26 mouse cellular contexts compared by ENCODE assay signal in genomic region chr4:126605751-126606150, GRCm38 (mm10). TPM values are rescaled to one million over a fixed set of nuclear protein-coding genes. Genes with fewer than 3 reads are reported as not detected.
A peak's percentile ranks its signal among the peaks of the same experiment; 100 is the strongest.
DNase-seq lines count a peak whose midpoint lies in the region; ATAC-seq and TF ChIP-seq lines count a peak whose summit lies in the region.
"Had no signal": no experiment of that assay in that cellular context is flagged by ENCODE, and none has a peak within 500 bp of the region (broad histone marks: within the 10 kb centered on the region; RNA-seq: fewer than 3 reads in every experiment).

No protein-coding gene starts in this region.

- peaks cover 4% of the 10 kb centered on the region; the same call in 1 of the 2 replicates for H3K4me1 ChIP-seq in heart, embryonic 11.5 days (ENCODE audit: control insufficient read depth, insufficient read depth, low read length)
- H3K4me1 ChIP-seq in cerebellum, adult 2 months (ENCODE audit: control insufficient read depth, insufficient read depth, low read length): peaks cover 5% of the 10 kb centered on the region; the same call in 1 of the 2 replicates

- no peak for ATAC-seq in heart, embryonic 11.5 days (replicated peaks; ENCODE audit: insufficient number of reproducible peaks, low FRiP score, low TSS enrichment)
- ATAC-seq: activated CD4-positive, CD25-positive, alpha-beta regulatory T cell, adult 4 months; CD4-positive, CD25-positive, alpha-beta regulatory T cell, adult 4 months; forebrain, embryonic 13.5 days; forebrain, embryonic 15.5 days; forebrain, postnatal 0 days; Patski had no signal

- no peak for TF ChIP-seq CTCF in cerebellum, adult 2 months (IDR thresholded peaks at IDR 0.05; ENCODE audit: borderline replicate concordance, insufficient read depth, low read depth, low read length)

- no peaks in the 10 kb centered on the region for H3K36me3 ChIP-seq in heart, embryonic 11.5 days (ENCODE audit: control insufficient read depth, insufficient read depth, low read length)
- H3K36me3 ChIP-seq: embryonic facial prominence, embryonic 13.5 days; embryonic facial prominence, embryonic 15.5 days; forebrain, embryonic 15.5 days; G1E had no signal

- no peaks in the 10 kb centered on the region for H3K9me3 ChIP-seq in heart, embryonic 11.5 days (replicated peaks; ENCODE audit: control insufficient read depth, low read length)
- H3K9me3 ChIP-seq: embryonic facial prominence, embryonic 13.5 days; embryonic facial prominence, embryonic 15.5 days; forebrain, embryonic 13.5 days; forebrain, embryonic 15.5 days; G1E had no signal

- H3K4me2 ChIP-seq in heart, embryonic 11.5 days: no peak overlapping the region
- H3K4me2 ChIP-seq: embryonic facial prominence, embryonic 13.5 days; embryonic facial prominence, embryonic 15.5 days; forebrain, embryonic 13.5 days; forebrain, embryonic 15.5 days had no signal

- H3K27ac ChIP-seq in heart, embryonic 11.5 days (ENCODE audit: low read depth, low read length): no peak overlapping the region
- no peak overlapping the region for H3K27ac ChIP-seq in cerebellum, adult 2 months (ENCODE audit: insufficient read depth, low read length)
- H3K27ac ChIP-seq: embryonic facial prominence, embryonic 13.5 days; embryonic facial prominence, embryonic 15.5 days; forebrain, embryonic 13.5 days; forebrain, embryonic 15.5 days had no signal

- no peak overlapping the region for H3K4me3 ChIP-seq in heart, embryonic 11.5 days (ENCODE audit: low read depth, low read length)
- no peak overlapping the region for H3K4me3 ChIP-seq in cerebellum, adult 2 months (replicated peaks; ENCODE audit: insufficient read depth, low read depth, low read length)
- H3K4me3 ChIP-seq: embryonic facial prominence, embryonic 13.5 days; embryonic facial prominence, embryonic 15.5 days; erythroblast, embryonic 14.5 days; forebrain, embryonic 13.5 days; forebrain, embryonic 15.5 days had no signal

- no peak for TF ChIP-seq POLR2A in cerebellum, adult 2 months (IDR thresholded peaks at IDR 0.05; ENCODE audit: borderline replicate concordance, insufficient read depth, low read length)

- 73% methylated on average over 4 of the region's 4 CpGs for WGBS in heart, embryonic 11.5 days (ENCODE audit: insufficient replicate concordance)
- WGBS in cerebellum, adult 2 months: 83% methylated on average over 4 of the region's 4 CpGs

- no peaks in the 10 kb centered on the region for H3K27me3 ChIP-seq in heart, embryonic 11.5 days (ENCODE audit: control insufficient read depth, insufficient read depth, low read length)
- no peaks in the 10 kb centered on the region for H3K27me3 ChIP-seq in cerebellum, adult 2 months (ENCODE audit: control insufficient read depth, insufficient read depth, low read length)
- H3K27me3 ChIP-seq: CH12.LX; embryonic facial prominence, embryonic 13.5 days; embryonic facial prominence, embryonic 15.5 days; Patski had no signal

- 0 out of 2 replicates have a peak overlapping the region, but pooled peaks have one; percentile 5 for H3K9ac ChIP-seq in heart, embryonic 11.5 days (ENCODE audit: low read depth, low read length)
- H3K9ac ChIP-seq: embryonic facial prominence, embryonic 13.5 days; embryonic facial prominence, embryonic 15.5 days; forebrain, embryonic 13.5 days; forebrain, embryonic 15.5 days; forebrain, postnatal 0 days had no signal

- DNase-seq in heart, adult 8-10 months (ENCODE audit: low spot score): no peak
- peak; percentile 28 for DNase-seq in thymus, postnatal 4 days
- no peak for DNase-seq in thymus, adult 18-20 months
- no peak for DNase-seq in cerebellum, adult 2 months
- DNase-seq: adrenal gland, adult 8-10 months; adrenal gland, postnatal 14 days; adrenal gland, postnatal 36 days; B cell, adult 2 months; cerebellum, adult 11-12 months; cerebellum, adult 8-10 months; cerebellum, adult 9-11 months; cerebellum, postnatal 14 days; cerebellum, postnatal 36 days; embryo, embryonic 11 days; forebrain, postnatal 0 days had no signal

RNA-seq across cellular contexts. Expression of gene 5730409E04Rik, which starts 3.9 kb away (rescaled TPM):
- polyA plus RNA-seq in heart, embryonic 11.5 days (2014; fragmentation: Nextera tagmentation; extraction: Ambion mirVana): 1.6 and 1.9 TPM in 2 replicates
- total RNA-seq in heart, adult 8-10 months (2022): 10 to 100 TPM; 14.3 to 16.3 (median 15.3) TPM
- polyA plus RNA-seq in cerebellum, adult 2 months (2012; rRNA removed): 64.7 and 68.6 TPM in 2 replicates
- total RNA-seq: G1E had no signal
- polyA plus RNA-seq: erythroblast, embryonic 14.5 days; G1E had no signal

RNA-seq across cellular contexts. Expression of gene Clspn, which starts 49.0 kb away (rescaled TPM):
- 23.1 and 36.3 TPM in 2 replicates for polyA plus RNA-seq in heart, embryonic 11.5 days (2014; fragmentation: Nextera tagmentation; extraction: Ambion mirVana)
- under 1 TPM; 0.16 to 0.69 (median 0.50) TPM for total RNA-seq in heart, adult 8-10 months (2022)
- 0.49 and 0.67 TPM in 2 replicates for polyA plus RNA-seq in cerebellum, adult 2 months (2012; rRNA removed)

Comparison
In these comparisons a context has a peak if more than half of its experiments do, and no peak if none do; other contexts are left out.
1. RNA of gene 5730409E04Rik, which starts 3.9 kb away (polyA plus RNA-seq): 64.7 to 68.6 TPM in cerebellum, adult 2 months; 1.6 to 1.9 TPM in heart, embryonic 11.5 days; every median in the first group is over 10 times any median in the second.
2. RNA of gene Clspn, which starts 49.0 kb away (polyA plus RNA-seq): 23.1 to 36.3 TPM in heart, embryonic 11.5 days; 0.49 to 0.67 TPM in cerebellum, adult 2 months; every median in the first group is over 10 times any median in the second.